Mouse (Mus musculus): ENCODE data around the gene Nsa2. TPM values are rescaled to one million over a fixed set of nuclear protein-coding genes. Genes with fewer than 3 reads are reported as not detected.

Nsa2 gene
- polyA plus RNA-seq, 1 experiment, result 44.9 TPM

DNA sequence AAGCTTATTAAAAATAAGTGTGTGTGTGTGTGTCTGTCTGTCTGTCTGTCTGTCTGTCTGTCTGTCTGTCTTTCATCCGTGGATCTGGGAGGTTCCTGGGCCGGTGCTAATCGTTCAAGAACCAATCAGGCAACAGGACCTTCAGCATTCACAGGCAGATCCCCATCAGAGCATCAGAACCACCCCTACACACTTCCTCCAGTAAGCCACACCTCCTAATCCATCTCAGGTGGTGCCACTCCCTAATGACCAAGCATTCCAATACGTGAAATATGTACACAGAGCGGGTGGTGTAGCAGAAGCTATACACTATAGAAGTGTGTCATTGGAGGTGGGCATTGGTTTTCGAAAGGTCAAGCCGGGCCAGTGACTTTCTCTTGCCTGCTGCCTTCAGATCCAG, 55.3 kb downstream of the Nsa2 start:
- DNase-seq, result no peak

DNA sequence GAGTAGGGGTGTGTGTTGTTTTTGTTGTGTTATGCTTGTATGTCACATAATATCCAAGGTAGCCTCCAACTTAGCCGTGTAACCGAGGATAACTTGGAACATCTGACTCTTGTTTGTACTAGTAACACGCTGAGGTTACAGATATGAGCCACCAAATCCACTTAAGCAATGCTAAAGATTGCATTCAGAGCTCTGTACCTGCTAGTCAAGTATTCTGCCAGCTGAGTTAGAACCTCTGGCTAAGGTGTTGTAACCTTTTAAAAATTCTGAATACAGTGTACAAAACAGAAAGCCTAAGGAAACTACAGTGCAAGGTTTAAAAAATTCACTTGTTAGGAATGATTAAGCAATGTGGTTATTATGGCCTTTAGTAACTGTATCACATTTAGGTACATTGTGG, 57.1 kb downstream of the Nsa2 start:
- H3K4me3 ChIP-seq (replicated peaks; ENCODE audit: insufficient read depth, low read depth, low read length), result no peak overlapping the region
- no peaks in the 10 kb centered on the region; the same call in 1 of the 2 replicates for H3K27me3 ChIP-seq (ENCODE audit: control insufficient read depth, insufficient read depth, low read length)
- H3K4me1 ChIP-seq (ENCODE audit: control insufficient read depth, insufficient read depth, low read length), result peaks cover 3% of the 10 kb centered on the region; the same call in 1 of the 2 replicates
- no peak overlapping the region for H3K27ac ChIP-seq (ENCODE audit: insufficient read depth, low read length)
- WGBS, result 87% methylated on average over 3 of the region's 3 CpGs
- TF ChIP-seq CTCF (IDR thresholded peaks at IDR 0.05; ENCODE audit: borderline replicate concordance, insufficient read depth, low read depth, low read length), result no peak
- no peak for TF ChIP-seq POLR2A (IDR thresholded peaks at IDR 0.05; ENCODE audit: borderline replicate concordance, insufficient read depth, low read length)
- no peak for DNase-seq

More for the DNA sequence above, 55.3 kb downstream of the Nsa2 start:
- WGBS, result 92% methylated on average over 7 of the region's 7 CpGs
- TF ChIP-seq POLR2A (IDR thresholded peaks at IDR 0.05; ENCODE audit: borderline replicate concordance, insufficient read depth, low read length) (no peak), CTCF (IDR thresholded peaks at IDR 0.05; ENCODE audit: borderline replicate concordance, insufficient read depth, low read depth, low read length) (no peak)
- Histone ChIP-seq H3K27me3 (ENCODE audit: control insufficient read depth, insufficient read depth, low read length) (no peaks in the 10 kb centered on the region; the same call in 1 of the 2 replicates), H3K27ac (ENCODE audit: insufficient read depth, low read length) (no peak overlapping the region), H3K4me3 (replicated peaks; ENCODE audit: insufficient read depth, low read depth, low read length) (no peak overlapping the region), H3K4me1 (ENCODE audit: control insufficient read depth, insufficient read depth, low read length) (peaks cover 3% of the 10 kb centered on the region; the same call in 1 of the 2 replicates)

DNA sequence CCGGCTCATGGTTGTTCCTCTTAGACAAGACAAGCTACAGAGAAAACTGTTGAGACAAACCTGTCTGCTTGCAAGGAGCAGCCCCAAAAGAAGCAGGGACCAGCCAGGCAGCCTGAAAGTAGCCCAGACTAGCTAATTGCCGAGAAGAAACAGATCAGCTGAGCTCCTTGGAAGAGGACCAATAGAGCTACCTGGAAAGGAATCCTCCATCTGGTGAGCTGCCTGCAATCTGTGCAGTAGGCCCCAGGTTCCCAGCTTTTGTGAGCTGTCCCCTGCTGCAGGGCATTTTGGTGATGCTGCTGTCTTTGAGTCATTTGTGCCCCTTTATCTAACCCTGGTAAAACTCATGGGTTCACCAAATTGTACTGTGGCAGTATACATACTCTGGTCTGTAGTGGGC, 57.5 kb downstream of the Nsa2 start:
- no peaks in the 10 kb centered on the region; the same call in 1 of the 2 replicates for H3K27me3 ChIP-seq (ENCODE audit: control insufficient read depth, insufficient read depth, low read length)
- 30% methylated on average over 2 of the region's 2 CpGs for WGBS
- no peak for TF ChIP-seq CTCF (IDR thresholded peaks at IDR 0.05; ENCODE audit: borderline replicate concordance, insufficient read depth, low read depth, low read length)
- TF ChIP-seq POLR2A (IDR thresholded peaks at IDR 0.05; ENCODE audit: borderline replicate concordance, insufficient read depth, low read length), result no peak
- no peak overlapping the region for H3K4me3 ChIP-seq (replicated peaks; ENCODE audit: insufficient read depth, low read depth, low read length)
- H3K4me1 ChIP-seq (ENCODE audit: control insufficient read depth, insufficient read depth, low read length), result peaks cover 3% of the 10 kb centered on the region; the same call in 1 of the 2 replicates
- DNase-seq, result peak; percentile 47 to 75
- H3K27ac ChIP-seq (ENCODE audit: insufficient read depth, low read length), result no peak overlapping the region

Other genes starting within 250 kb of the Nsa2 start
- gene Gcnt4, start 213.2 kb downstream of the Nsa2 start, polyA plus RNA-seq (2012; rRNA removed), result 1.1 and 1.9 TPM in 2 replicates
- gene 1700029F12Rik, start 103.6 kb downstream of the Nsa2 start, polyA plus RNA-seq (2012; rRNA removed), result not detected in 2 replicates
- 11.0 and 11.9 TPM in 2 replicates for gene Fam169a, start 70.7 kb downstream of the Nsa2 start, polyA plus RNA-seq (2012; rRNA removed)
- 0.31 TPM in 1 of 2 replicates, not detected in the other for gene Gm6169, start 38.7 kb downstream of the Nsa2 start, polyA plus RNA-seq (2012; rRNA removed)
- 34.1 and 36.2 TPM in 2 replicates for gene Gfm2, start within 50 bp of the Nsa2 start, polyA plus RNA-seq (2012; rRNA removed)
- 61.0 and 62.9 TPM in 2 replicates for gene Hexb, start 60.4 kb upstream of the Nsa2 start, polyA plus RNA-seq (2012; rRNA removed)
- 16.7 and 20.2 TPM in 2 replicates for gene Enc1, start 103.2 kb upstream of the Nsa2 start, polyA plus RNA-seq (2012; rRNA removed)

All from cerebellum, adult 2 months (tissue).